Mouse (Mus musculus): Measurements from ENCODE around the gene Psma4. TPM values are rescaled to one million over a fixed set of nuclear protein-coding genes. Genes with fewer than 3 reads are reported as not detected.

Gene Psma4
- polyA plus RNA-seq, 1 experiment from 2014 or later, result 336 TPM

DNA sequence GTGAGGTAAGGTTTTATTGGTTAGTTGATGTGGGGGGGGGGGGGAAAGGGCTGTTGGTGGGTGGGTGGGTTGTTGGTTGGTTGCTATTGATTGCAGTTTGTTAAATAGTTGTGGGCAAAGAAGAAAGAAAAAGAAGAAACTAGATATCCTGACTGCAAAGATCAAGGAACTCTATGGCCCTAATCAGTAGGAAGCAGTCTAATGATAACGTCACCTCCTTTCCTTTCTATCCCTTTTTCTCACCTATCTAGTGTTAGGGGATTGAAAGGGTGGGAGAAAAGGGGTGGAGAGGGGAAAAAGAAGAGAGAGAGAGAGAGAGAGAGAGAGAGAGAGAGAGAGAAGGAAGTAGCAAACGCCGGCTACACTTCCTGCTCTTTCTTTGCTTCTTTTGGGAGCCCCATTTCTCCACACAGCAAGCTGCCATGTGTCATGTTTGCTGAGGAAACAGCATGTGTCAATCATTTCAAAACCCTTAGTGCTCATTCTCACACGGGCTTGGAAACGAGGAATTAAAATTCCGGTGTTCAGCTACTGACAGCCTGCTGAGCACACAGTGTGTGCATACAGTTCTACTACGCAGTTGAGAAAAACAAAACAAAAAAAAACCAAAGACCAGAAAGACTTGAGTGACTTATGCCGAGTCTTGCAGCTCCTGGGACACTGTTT lies 19.5 kb downstream of the Psma4 start:
- Histone ChIP-seq H3K4me2 (replicated peaks; ENCODE audit: low read depth, low read length) (no peak overlapping the region), H3K9ac (ENCODE audit: low read depth, low read length) (no peak overlapping the region), H3K36me3 (ENCODE audit: control insufficient read depth, insufficient read depth, low read length) (no peaks in the 10 kb centered on the region), H3K4me1 (ENCODE audit: control insufficient read depth, insufficient read depth, low read length) (no peaks in the 10 kb centered on the region), H3K4me3 (ENCODE audit: low read length) (no peak overlapping the region), H3K9me3 (ENCODE audit: control insufficient read depth, low read length) (no peaks in the 10 kb centered on the region), H3K27me3 (ENCODE audit: control insufficient read depth, insufficient read depth, low read length) (no peaks in the 10 kb centered on the region), H3K27ac (ENCODE audit: low read depth, low read length) (no peak overlapping the region)
- WGBS, result 72% methylated on average over 8 of the region's 8 CpGs
- ATAC-seq (ENCODE audit: low FRiP score, low TSS enrichment), result no peak

DNA sequence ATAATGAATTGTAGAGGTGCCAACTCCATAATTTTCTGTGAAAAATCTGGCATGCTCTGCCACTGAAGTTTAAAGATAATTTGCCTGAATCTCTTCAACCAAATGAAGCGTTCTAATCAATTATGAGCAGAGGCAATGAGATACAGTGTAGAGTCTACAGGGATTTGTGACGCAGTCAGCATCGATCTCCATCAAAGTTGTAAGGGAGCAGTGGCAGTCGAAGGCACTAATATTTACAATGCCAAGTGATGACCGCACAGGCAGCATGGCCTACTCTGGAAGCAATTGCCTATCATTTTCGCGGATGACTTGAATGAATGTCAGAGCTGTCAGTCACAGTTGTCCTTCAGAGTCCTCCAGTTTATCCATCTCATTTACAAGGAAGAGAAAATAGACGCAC lies 30.1 kb downstream of the Psma4 start, which contains the start of gene Chrna5:
Gene Chrna5, plus strand, starts transcription at position 207 of the 400 bp plus-strand sequence.
- 71% methylated on average over 8 of the region's 8 CpGs for WGBS

DNA sequence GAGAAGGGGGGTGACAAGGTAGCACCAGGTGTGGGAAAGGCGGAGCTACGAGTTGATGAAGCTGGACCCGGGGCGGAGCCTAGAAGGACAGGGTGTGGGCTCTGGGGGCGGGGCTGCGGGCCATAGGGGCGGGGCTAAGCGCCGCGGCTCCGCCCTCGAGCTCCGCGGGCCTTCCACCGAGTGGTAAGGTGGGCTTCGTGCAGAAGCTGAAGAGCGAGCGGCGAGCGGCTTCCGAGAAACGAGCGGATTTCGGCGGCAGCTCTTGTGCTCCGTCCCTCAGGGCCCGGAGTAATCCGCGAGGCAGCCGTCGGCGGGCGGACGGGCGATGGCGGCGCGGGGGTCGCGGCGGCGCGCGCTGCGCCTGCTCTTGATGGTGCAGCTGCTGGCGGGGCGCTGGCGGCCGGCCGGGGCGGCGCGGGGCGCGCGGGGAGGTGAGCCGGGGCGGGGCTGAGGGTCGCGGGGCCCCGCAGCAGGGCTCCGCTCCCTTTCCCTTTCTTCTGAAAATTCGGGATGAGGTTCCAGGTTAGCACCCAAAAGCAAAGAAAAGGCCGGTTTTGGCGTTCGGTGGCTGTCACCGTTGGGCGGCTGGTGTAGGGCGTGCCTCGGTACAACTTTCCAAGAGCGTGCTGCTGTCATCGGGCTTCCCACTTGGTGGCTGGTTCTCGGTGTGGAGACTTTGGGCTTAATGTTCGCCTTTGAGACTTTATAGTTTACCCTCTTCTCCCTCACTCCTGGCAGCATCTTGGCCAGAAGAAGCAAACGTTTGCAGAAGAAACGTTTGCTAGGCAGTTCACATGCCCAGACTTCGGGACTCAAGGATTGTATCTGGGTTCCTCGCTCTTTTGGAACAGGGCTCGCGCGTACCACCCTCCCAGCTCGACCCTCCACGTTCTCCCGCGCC lies 31.0 kb downstream of the Psma4 start:
- H3K27me3 ChIP-seq (ENCODE audit: control insufficient read depth, insufficient read depth, low read length), result peaks cover 41% of the 10 kb centered on the region
- no peak overlapping the region for H3K27ac ChIP-seq (ENCODE audit: low read depth, low read length)
- H3K9me3 ChIP-seq (ENCODE audit: control insufficient read depth, low read length), result no peaks in the 10 kb centered on the region
- WGBS, result 1% methylated on average over 76 of the region's 85 CpGs
- H3K36me3 ChIP-seq (ENCODE audit: control insufficient read depth, insufficient read depth, low read length), result no peaks in the 10 kb centered on the region
- peak overlapping the region; percentile 56 for H3K4me3 ChIP-seq (ENCODE audit: low read length)
- ATAC-seq (ENCODE audit: low FRiP score, low TSS enrichment), result peak; percentile 88
- peak overlapping the region; percentile 56 for H3K9ac ChIP-seq (ENCODE audit: low read depth, low read length)
- H3K4me1 ChIP-seq (ENCODE audit: control insufficient read depth, insufficient read depth, low read length), result no peaks in the 10 kb centered on the region
- H3K4me2 ChIP-seq (replicated peaks; ENCODE audit: low read depth, low read length), result peak overlapping the region; percentile 92

More for the DNA sequence above, 30.1 kb downstream of the Psma4 start, which contains the start of gene Chrna5:
- Histone ChIP-seq H3K9me3 (ENCODE audit: control insufficient read depth, low read length) (no peaks in the 10 kb centered on the region), H3K27ac (ENCODE audit: low read depth, low read length) (no peak within 1 kb of the TSS), H3K9ac (ENCODE audit: low read depth, low read length) (peak within 1 kb of the TSS; percentile 56), H3K4me2 (replicated peaks; ENCODE audit: low read depth, low read length) (peak within 1 kb of the TSS; percentile 92), H3K4me3 (ENCODE audit: low read length) (peak within 1 kb of the TSS; percentile 56), H3K4me1 (ENCODE audit: control insufficient read depth, insufficient read depth, low read length) (no peaks in the 10 kb centered on the region), H3K27me3 (ENCODE audit: control insufficient read depth, insufficient read depth, low read length) (peaks cover 41% of the 10 kb centered on the region), H3K36me3 (ENCODE audit: control insufficient read depth, insufficient read depth, low read length) (no peaks in the 10 kb centered on the region)
- ATAC-seq (ENCODE audit: low FRiP score, low TSS enrichment), result no peak

DNA sequence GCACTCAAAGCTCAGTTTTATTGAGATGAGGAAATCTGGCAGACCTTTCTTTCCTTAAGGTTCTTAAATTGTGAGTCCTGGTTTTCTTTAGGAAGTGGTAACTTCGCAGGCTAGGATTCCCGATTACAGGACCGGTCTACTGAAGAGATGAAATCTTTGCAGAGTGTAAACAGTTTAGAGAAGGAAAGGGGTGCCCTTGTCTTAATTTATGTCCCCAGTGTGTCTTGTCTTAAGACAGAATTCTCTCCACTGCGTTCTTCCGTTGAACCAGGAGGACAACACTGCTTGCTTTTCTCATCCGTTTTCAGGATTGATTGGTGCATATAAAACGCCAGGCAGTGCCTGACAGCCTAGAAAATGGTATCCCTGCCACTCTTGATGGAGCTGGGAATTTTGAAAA lies 31.8 kb downstream of the Psma4 start:
- Histone ChIP-seq H3K4me1 (ENCODE audit: control insufficient read depth, insufficient read depth, low read length) (no peaks in the 10 kb centered on the region), H3K27me3 (ENCODE audit: control insufficient read depth, insufficient read depth, low read length) (peaks cover 41% of the 10 kb centered on the region), H3K9me3 (ENCODE audit: control insufficient read depth, low read length) (no peaks in the 10 kb centered on the region), H3K9ac (ENCODE audit: low read depth, low read length) (no peak overlapping the region), H3K4me3 (ENCODE audit: low read length) (peak overlapping the region; percentile 56), H3K4me2 (replicated peaks; ENCODE audit: low read depth, low read length) (peak overlapping the region; percentile 92), H3K27ac (ENCODE audit: low read depth, low read length) (no peak overlapping the region), H3K36me3 (ENCODE audit: control insufficient read depth, insufficient read depth, low read length) (no peaks in the 10 kb centered on the region)
- 6% methylated on average over 7 of the region's 7 CpGs for WGBS
- ATAC-seq (ENCODE audit: low FRiP score, low TSS enrichment), result no peak

DNA sequence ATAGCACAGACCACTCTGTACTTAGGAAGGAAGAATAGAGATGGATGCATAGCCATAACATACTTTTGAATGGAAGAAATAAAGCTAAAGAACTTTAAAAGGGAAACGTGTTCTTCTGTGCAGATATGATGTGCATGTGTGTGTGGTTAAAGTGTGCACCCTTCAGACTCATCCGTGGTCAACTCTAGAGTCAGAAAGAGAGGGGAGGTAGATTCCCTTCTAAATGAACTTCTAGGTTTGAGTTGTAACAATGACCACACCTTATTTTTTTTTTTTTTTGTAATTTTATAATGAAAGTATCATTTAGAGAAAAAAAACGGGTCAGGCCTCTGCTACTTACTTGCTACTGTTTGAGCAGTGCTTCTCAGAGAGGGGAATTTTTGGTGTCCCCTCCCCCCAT lies 39.8 kb downstream of the Psma4 start:
- no peak for ATAC-seq (ENCODE audit: low FRiP score, low TSS enrichment)

DNA sequence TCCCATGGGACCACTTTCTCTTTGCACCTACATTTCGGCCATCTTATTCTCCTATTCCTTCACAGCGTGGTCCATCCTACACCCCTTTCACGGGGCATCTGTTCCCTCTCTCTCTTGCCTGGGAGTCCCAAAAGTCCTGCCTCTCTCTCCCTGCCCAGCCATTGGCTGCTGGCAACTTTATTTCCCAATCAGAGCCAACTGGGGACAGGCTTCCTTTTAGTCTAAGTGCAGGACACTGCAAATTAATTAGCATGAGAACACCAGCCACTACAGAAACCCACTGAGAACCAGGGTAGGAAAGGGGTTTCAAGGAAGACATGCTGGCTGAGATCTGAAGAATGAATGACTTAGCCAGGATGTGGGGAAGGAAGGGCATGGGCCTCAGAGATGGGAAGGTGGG lies 43.8 kb downstream of the Psma4 start:
- no peaks in the 10 kb centered on the region for H3K27me3 ChIP-seq (ENCODE audit: control insufficient read depth, insufficient read depth, low read length)
- no peak for ATAC-seq (ENCODE audit: low FRiP score, low TSS enrichment)
- no peak overlapping the region for H3K4me2 ChIP-seq (replicated peaks; ENCODE audit: low read depth, low read length)
- H3K36me3 ChIP-seq (ENCODE audit: control insufficient read depth, insufficient read depth, low read length), result no peaks in the 10 kb centered on the region
- WGBS, result 54% methylated on average over 3 of the region's 3 CpGs
- H3K9me3 ChIP-seq (ENCODE audit: control insufficient read depth, low read length), result no peaks in the 10 kb centered on the region
- H3K4me1 ChIP-seq (ENCODE audit: control insufficient read depth, insufficient read depth, low read length), result no peaks in the 10 kb centered on the region
- H3K4me3 ChIP-seq (ENCODE audit: low read length), result no peak overlapping the region
- H3K27ac ChIP-seq (ENCODE audit: low read depth, low read length), result no peak overlapping the region
- H3K9ac ChIP-seq (ENCODE audit: low read depth, low read length), result no peak overlapping the region

More for the DNA sequence above, 39.8 kb downstream of the Psma4 start:
- Histone ChIP-seq H3K4me1 (ENCODE audit: control insufficient read depth, insufficient read depth, low read length) (no peaks in the 10 kb centered on the region), H3K9ac (ENCODE audit: low read depth, low read length) (no peak overlapping the region), H3K4me3 (ENCODE audit: low read length) (no peak overlapping the region), H3K27ac (ENCODE audit: low read depth, low read length) (no peak overlapping the region), H3K9me3 (ENCODE audit: control insufficient read depth, low read length) (no peaks in the 10 kb centered on the region), H3K27me3 (ENCODE audit: control insufficient read depth, insufficient read depth, low read length) (no peaks in the 10 kb centered on the region), H3K4me2 (replicated peaks; ENCODE audit: low read depth, low read length) (no peak overlapping the region), H3K36me3 (ENCODE audit: control insufficient read depth, insufficient read depth, low read length) (no peaks in the 10 kb centered on the region)
- WGBS, result 80% methylated on average over 3 of the region's 3 CpGs

DNA sequence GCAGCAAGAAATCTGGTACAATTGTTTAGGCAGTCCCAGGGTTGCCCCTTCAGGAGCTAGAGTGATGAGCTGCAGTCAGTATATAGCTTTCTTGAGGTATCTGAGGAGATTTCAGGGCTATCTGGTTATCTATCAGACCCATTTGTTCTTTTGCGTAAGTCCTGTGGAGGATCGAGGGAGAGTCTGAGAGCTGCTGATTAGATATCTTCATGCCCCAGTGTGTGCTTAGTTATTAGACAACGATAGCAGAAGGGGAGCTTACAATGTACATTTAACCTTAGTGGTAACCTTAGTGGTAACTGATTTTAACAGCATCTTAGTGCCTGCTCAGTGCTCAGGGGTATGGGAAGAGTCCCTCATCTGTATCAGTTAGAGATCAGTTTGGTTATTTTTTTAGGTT lies 45.1 kb downstream of the Psma4 start:
- H3K27me3 ChIP-seq (ENCODE audit: control insufficient read depth, insufficient read depth, low read length), result no peaks in the 10 kb centered on the region
- no peak for ATAC-seq (ENCODE audit: low FRiP score, low TSS enrichment)
- no peaks in the 10 kb centered on the region for H3K9me3 ChIP-seq (ENCODE audit: control insufficient read depth, low read length)
- no peaks in the 10 kb centered on the region for H3K36me3 ChIP-seq (ENCODE audit: control insufficient read depth, insufficient read depth, low read length)
- no peak overlapping the region for H3K27ac ChIP-seq (ENCODE audit: low read depth, low read length)
- H3K4me2 ChIP-seq (replicated peaks; ENCODE audit: low read depth, low read length), result no peak overlapping the region
- 88% methylated on average over 3 of the region's 3 CpGs for WGBS
- no peaks in the 10 kb centered on the region for H3K4me1 ChIP-seq (ENCODE audit: control insufficient read depth, insufficient read depth, low read length)
- H3K4me3 ChIP-seq (ENCODE audit: low read length), result no peak overlapping the region
- H3K9ac ChIP-seq (ENCODE audit: low read depth, low read length), result no peak overlapping the region

DNA sequence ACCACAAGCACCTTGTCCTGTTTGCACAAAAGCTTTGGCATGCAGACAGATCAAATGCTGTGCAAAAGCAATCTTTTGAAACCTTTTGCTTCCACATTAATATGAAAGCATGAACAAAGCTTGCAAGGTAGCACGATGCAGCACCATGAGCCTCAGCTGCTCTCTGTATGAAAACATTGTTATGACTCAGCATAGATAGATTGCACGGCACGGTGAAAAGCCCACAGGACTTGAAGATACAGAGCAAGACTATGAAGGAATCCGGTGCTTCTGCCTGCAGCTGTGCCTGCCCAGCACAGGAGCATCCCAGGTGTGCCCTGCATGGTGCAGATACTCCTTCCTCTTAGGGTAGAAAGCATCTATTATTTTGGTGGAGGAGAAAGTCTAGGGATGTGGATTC lies 53.0 kb downstream of the Psma4 start:
- 86% methylated on average over 4 of the region's 4 CpGs for WGBS
- no peak overlapping the region for H3K4me2 ChIP-seq (replicated peaks; ENCODE audit: low read depth, low read length)
- H3K9ac ChIP-seq (ENCODE audit: low read depth, low read length), result no peak overlapping the region

More for the DNA sequence above, 53.0 kb downstream of the Psma4 start:
- Histone ChIP-seq H3K27me3 (ENCODE audit: control insufficient read depth, insufficient read depth, low read length) (no peaks in the 10 kb centered on the region), H3K27ac (ENCODE audit: low read depth, low read length) (no peak overlapping the region), H3K4me3 (ENCODE audit: low read length) (no peak overlapping the region), H3K9me3 (ENCODE audit: control insufficient read depth, low read length) (no peaks in the 10 kb centered on the region), H3K36me3 (ENCODE audit: control insufficient read depth, insufficient read depth, low read length) (no peaks in the 10 kb centered on the region), H3K4me1 (ENCODE audit: control insufficient read depth, insufficient read depth, low read length) (no peaks in the 10 kb centered on the region)
- ATAC-seq (ENCODE audit: low FRiP score, low TSS enrichment), result no peak

Measured in kidney, embryonic 14.5 days (tissue).